Mouse (Mus musculus): ENCODE data around the gene Tecta.

- no peak for TF ChIP-seq CTCF (IDR thresholded peaks at IDR 0.05; ENCODE audit: borderline replicate concordance, extremely low read depth, insufficient read depth, insufficient read length)
- no peak for TF ChIP-seq POLR2A (IDR thresholded peaks at IDR 0.05; ENCODE audit: borderline replicate concordance, extremely low read depth, insufficient read depth, insufficient read length, poor library complexity, severe bottlenecking)
These were observed 23.9 kb upstream of the Tecta start for GRCm38 (mm10) chr9:42423649-42424048.
